Mouse (Mus musculus) CD4-positive, CD25-positive, alpha-beta regulatory T cell, adult 4 months (primary cell): ENCODE measurements around the gene Cyp24a1. TPM values are rescaled to one million over a fixed set of nuclear protein-coding genes. Genes with fewer than 3 reads are reported as not detected.
"Not testable (repeated sequence)": the region's sequence is repeated elsewhere in the genome, so short reads cannot be mapped to it uniquely, and the experiment has no call there.

Experiments
- ATAC-seq: one replicate; pipeline ENCODE4 v1.8.0; 2017
- polyA plus RNA-seq, 2 experiments: library from polyadenylated mRNA; unstranded; fragments of 100-300 nt; shearing (Covaris generic); gene quantifications; one replicate each; pipeline ENCODE4 v1.2.1; 2017

Cyp24a1 gene
- polyA plus RNA-seq, 2 experiments from 2014 or later = not detected

GRCm38 (mm10) chr2:170494784-170495710 is 1.9 kb downstream of the Cyp24a1 start:
- no peak for ATAC-seq

- peak; percentile 58 for ATAC-seq
These were observed 8.9 kb downstream of the Cyp24a1 start for GRCm38 (mm10) chr2:170487890-170488502.

- no peak for ATAC-seq
These were observed 9.7 kb downstream of the Cyp24a1 start for GRCm38 (mm10) chr2:170487202-170487601.

- no peak for ATAC-seq
These were observed 13.0 kb downstream of the Cyp24a1 start for GRCm38 (mm10) chr2:170483914-170484313.

GRCm38 (mm10) chr2:170482019-170482540 is 14.9 kb downstream of the Cyp24a1 start:
- ATAC-seq = no peak

GRCm38 (mm10) chr2:170476643-170477042 is 20.3 kb downstream of the Cyp24a1 start:
- ATAC-seq = no peak

GRCm38 (mm10) chr2:170476215-170476614 is 20.7 kb downstream of the Cyp24a1 start:
- ATAC-seq = no peak

- no peak for ATAC-seq
These were observed 21.8 kb downstream of the Cyp24a1 start for GRCm38 (mm10) chr2:170475164-170475563.

- no peak for ATAC-seq
These were observed 22.8 kb downstream of the Cyp24a1 start for GRCm38 (mm10) chr2:170474125-170474524.

- ATAC-seq = no peak
These were observed 26.4 kb downstream of the Cyp24a1 start for GRCm38 (mm10) chr2:170470591-170470990.

- no peak for ATAC-seq
These were observed 27.2 kb downstream of the Cyp24a1 start for GRCm38 (mm10) chr2:170469616-170470308.

GRCm38 (mm10) chr2:170468009-170468408 is 28.9 kb downstream of the Cyp24a1 start:
- no peak for ATAC-seq

GRCm38 (mm10) chr2:170464817-170465216 is 32.1 kb downstream of the Cyp24a1 start:
- no peak for ATAC-seq

- no peak for ATAC-seq
These were observed 35.3 kb downstream of the Cyp24a1 start for GRCm38 (mm10) chr2:170461652-170462051.

GRCm38 (mm10) chr2:170459805-170460204 is 37.1 kb downstream of the Cyp24a1 start:
- ATAC-seq = no peak

GRCm38 (mm10) chr2:170459183-170459582 is 37.8 kb downstream of the Cyp24a1 start:
- no peak for ATAC-seq

GRCm38 (mm10) chr2:170453809-170454208 is 43.1 kb downstream of the Cyp24a1 start:
- not testable (repeated sequence) for ATAC-seq

GRCm38 (mm10) chr2:170450933-170451332 is 46.0 kb downstream of the Cyp24a1 start:
- ATAC-seq = peak; percentile 57

GRCm38 (mm10) chr2:170447651-170448050 is 49.3 kb downstream of the Cyp24a1 start:
- ATAC-seq = no peak

GRCm38 (mm10) chr2:170446843-170447383 is 50.0 kb downstream of the Cyp24a1 start:
- ATAC-seq = no peak

GRCm38 (mm10) chr2:170445861-170446260 is 51.1 kb downstream of the Cyp24a1 start:
- ATAC-seq = no peak

GRCm38 (mm10) chr2:170442535-170442934 is 54.4 kb downstream of the Cyp24a1 start:
- ATAC-seq = no peak

- ATAC-seq = no peak
These were observed 58.2 kb downstream of the Cyp24a1 start for GRCm38 (mm10) chr2:170438782-170439181.
